Mouse (Mus musculus) midbrain, embryonic 14.5 days (tissue): ENCODE data around the gene Syn3. TPM values are rescaled to one million over a fixed set of nuclear protein-coding genes. Genes with fewer than 3 reads are reported as not detected.

Experiments used
- ATAC-seq: fragments of 200-750 bp; cut with Nextera tagmentation; 2 replicates; pipeline ENCODE4 v1.8.0; 2017; ENCODE audit warnings: moderate number of reproducible peaks, moderate library complexity; ENCODE audit not compliant: low FRiP score, low TSS enrichment
- DNase-seq: peaks from one replicate; pipeline ENCODE4 v3.0.0-alpha.2; 2015
- H3K27ac ChIP-seq: fragments of 300-500 bp; sonication (generic); replicated peaks from 2 replicates; pipeline ENCODE4 v1.5.1; 2014; ENCODE audit warnings: mild to moderate bottlenecking, low read depth, low read length, moderate library complexity
- H3K27me3 ChIP-seq: fragments of 300-500 bp; sonication (generic); 2 replicates; pipeline ENCODE4 v1.6.1; 2014; ENCODE audit warnings: low read length, control low read depth, mixed read lengths; ENCODE audit not compliant: control insufficient read depth, insufficient read depth
- H3K36me3 ChIP-seq: fragments of 300-500 bp; sonication (generic); 2 replicates; pipeline ENCODE4 v1.6.1; 2014; ENCODE audit warnings: low read length, control low read depth; ENCODE audit not compliant: control insufficient read depth, insufficient read depth
- H3K4me1 ChIP-seq: fragments of 300-500 bp; sonication (generic); 2 replicates; pipeline ENCODE4 v1.6.1; 2014; ENCODE audit warnings: mild to moderate bottlenecking, antibody characterized with exemption, low read length, control low read depth; ENCODE audit not compliant: control insufficient read depth, insufficient read depth
- H3K4me2 ChIP-seq: fragments of 300-500 bp; sonication (generic); 2 replicates; pipeline ENCODE4 v1.6.1; 2014; ENCODE audit warnings: mild to moderate bottlenecking, low read length, moderate library complexity
- H3K4me3 ChIP-seq: fragments of 300-500 bp; sonication (generic); replicated peaks from 2 replicates; pipeline ENCODE4 v1.5.1; 2014; ENCODE audit warnings: low read depth, low read length
- H3K9ac ChIP-seq: fragments of 300-500 bp; sonication (generic); replicated peaks from 2 replicates; pipeline ENCODE4 v1.6.1; 2014; ENCODE audit warnings: mild to moderate bottlenecking, low read length, moderate library complexity
- H3K9me3 ChIP-seq: fragments of 300-500 bp; sonication (generic); 2 replicates; pipeline ENCODE4 v1.6.1; 2016; ENCODE audit warnings: low read length, control low read depth, mixed read lengths; ENCODE audit not compliant: control insufficient read depth
- WGBS: fragments of 180-500 bp; shearing (Covaris S2); extraction: QIAGEN DNeasy Blood & Tissue Kit; methylation state at CpG from one replicate; pipeline ENCODE4 v1.1.7; 2014; 5-methylcytosine and 5-hydroxymethylcytosine counted together
- polyA plus RNA-seq: library from polyadenylated mRNA; unstranded; fragments of >200 nt; fragmentation: Nextera tagmentation; extraction: Ambion mirVana; gene quantifications from 2 replicates; pipeline ENCODE4 v1.2.1, GENCODE M21; 2014

Syn3 gene
- polyA plus RNA-seq, 1 experiment from 2014 or later: 25.6 TPM

GRCm38 (mm10) chr10:86155344-86155743, 343.4 kb downstream of the Syn3 start:
- DNase-seq (no peak), ATAC-seq (no peak)
- Histone ChIP-seq H3K9ac (no peak overlapping the region), H3K27me3 (no peaks in the 10 kb centered on the region), H3K27ac (no peak overlapping the region), H3K4me3 (no peak overlapping the region), H3K9me3 (no peaks in the 10 kb centered on the region), H3K36me3 (no peaks in the 10 kb centered on the region), H3K4me1 (no peaks in the 10 kb centered on the region), H3K4me2 (no peak overlapping the region)
- 65% methylated on average over 3 of the region's 3 CpGs for WGBS

DNA sequence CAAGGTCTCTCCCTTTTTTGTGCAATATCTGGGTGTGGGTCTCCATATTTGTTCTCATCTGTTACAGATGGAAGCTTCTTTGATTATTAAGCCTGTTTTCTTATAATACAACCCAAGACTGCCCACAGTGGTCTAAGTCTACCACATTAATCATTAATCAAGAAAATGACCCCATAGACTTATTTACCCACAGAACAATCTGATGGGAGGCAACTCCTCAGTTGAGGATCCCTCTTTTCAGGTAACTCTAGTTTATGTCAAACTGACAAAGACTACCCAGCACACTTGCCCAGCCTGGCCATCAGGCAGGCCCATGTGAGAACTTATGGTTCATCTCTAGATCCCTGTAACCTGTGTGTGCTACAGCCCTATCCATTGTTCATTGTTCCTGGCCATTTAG, 345.5 kb downstream of the Syn3 start:
- no peak for ATAC-seq
- Histone ChIP-seq H3K36me3 (no peaks in the 10 kb centered on the region), H3K4me3 (no peak overlapping the region), H3K4me1 (no peaks in the 10 kb centered on the region), H3K9me3 (no peaks in the 10 kb centered on the region), H3K27me3 (no peaks in the 10 kb centered on the region), H3K4me2 (no peak overlapping the region), H3K27ac (no peak overlapping the region), H3K9ac (no peak overlapping the region)
- no peak for DNase-seq

DNA sequence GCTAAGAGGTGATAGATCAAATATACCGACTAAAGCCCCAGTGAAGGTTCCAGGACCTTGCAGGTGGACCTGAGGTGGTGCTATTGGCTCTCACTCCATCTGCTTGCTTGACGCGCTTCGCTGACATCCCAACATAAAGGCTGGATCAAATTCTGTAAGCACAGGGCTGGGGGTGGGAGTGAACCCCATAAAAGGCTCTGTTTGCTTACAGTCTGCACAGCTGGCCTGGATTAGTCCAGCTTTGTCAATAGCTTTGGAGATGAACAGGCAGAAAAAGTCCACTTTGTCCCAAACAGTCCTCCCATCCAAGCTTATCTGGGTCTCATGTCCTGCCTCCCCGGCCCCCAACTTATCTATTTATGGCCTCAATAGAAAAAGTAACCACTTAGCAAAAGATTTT, 347.3 kb downstream of the Syn3 start:
- WGBS: 62% methylated on average over 5 of the region's 5 CpGs

GRCm38 (mm10) chr10:86150076-86150475, 348.6 kb downstream of the Syn3 start:
- no peaks in the 10 kb centered on the region for H3K4me1 ChIP-seq
- H3K27me3 ChIP-seq: no peaks in the 10 kb centered on the region
- no peak overlapping the region for H3K9ac ChIP-seq
- DNase-seq (no peak), ATAC-seq (no peak)
- no peak overlapping the region for H3K4me3 ChIP-seq
- no peak overlapping the region for H3K4me2 ChIP-seq
- H3K27ac ChIP-seq: no peak overlapping the region
- no peaks in the 10 kb centered on the region for H3K36me3 ChIP-seq
- WGBS: 59% methylated on average over 1 of the region's 1 CpGs
- no peaks in the 10 kb centered on the region for H3K9me3 ChIP-seq

More for the DNA sequence above, 347.3 kb downstream of the Syn3 start:
- H3K36me3 ChIP-seq: no peaks in the 10 kb centered on the region
- H3K9ac ChIP-seq: no peak overlapping the region
- H3K27ac ChIP-seq: no peak overlapping the region
- no peak overlapping the region for H3K4me3 ChIP-seq
- no peaks in the 10 kb centered on the region for H3K4me1 ChIP-seq
- ATAC-seq (no peak), DNase-seq (no peak)
- H3K9me3 ChIP-seq: no peaks in the 10 kb centered on the region
- no peaks in the 10 kb centered on the region for H3K27me3 ChIP-seq
- H3K4me2 ChIP-seq: no peak overlapping the region

- WGBS: 84% methylated on average over 3 of the region's 3 CpGs
- no peak for ATAC-seq
Measured at GRCm38 (mm10) chr10:86149029-86149818, 349.5 kb downstream of the Syn3 start.

GRCm38 (mm10) chr10:86139061-86139681, 359.5 kb downstream of the Syn3 start:
- ATAC-seq (no peak), DNase-seq (no peak)
- H3K27me3 ChIP-seq: no peaks in the 10 kb centered on the region
- no peak overlapping the region for H3K4me3 ChIP-seq
- WGBS: 90% methylated on average over 8 of the region's 8 CpGs
- no peak overlapping the region for H3K9ac ChIP-seq
- H3K36me3 ChIP-seq: no peaks in the 10 kb centered on the region
- no peak overlapping the region for H3K4me2 ChIP-seq
- H3K4me1 ChIP-seq: no peaks in the 10 kb centered on the region
- H3K9me3 ChIP-seq: no peaks in the 10 kb centered on the region
- no peak overlapping the region for H3K27ac ChIP-seq

More at GRCm38 (mm10) chr10:86149029-86149818, 349.5 kb downstream of the Syn3 start:
- Histone ChIP-seq H3K27me3 (no peaks in the 10 kb centered on the region), H3K4me3 (no peak overlapping the region), H3K4me1 (no peaks in the 10 kb centered on the region), H3K4me2 (no peak overlapping the region), H3K36me3 (no peaks in the 10 kb centered on the region), H3K9me3 (no peaks in the 10 kb centered on the region), H3K9ac (no peak overlapping the region), H3K27ac (no peak overlapping the region)
- no peak for DNase-seq

- WGBS: 70% methylated on average over 5 of the region's 5 CpGs
- Histone ChIP-seq H3K27ac (no peak overlapping the region), H3K9ac (no peak overlapping the region), H3K4me3 (no peak overlapping the region), H3K4me1 (no peaks in the 10 kb centered on the region), H3K9me3 (no peaks in the 10 kb centered on the region), H3K4me2 (no peak overlapping the region), H3K36me3 (no peaks in the 10 kb centered on the region), H3K27me3 (no peaks in the 10 kb centered on the region)
- DNase-seq (no peak), ATAC-seq (no peak)
Measured at GRCm38 (mm10) chr10:86137589-86138173, 361.0 kb downstream of the Syn3 start.

- Histone ChIP-seq H3K4me1 (no peaks in the 10 kb centered on the region), H3K9ac (no peak overlapping the region), H3K4me2 (no peak overlapping the region), H3K27me3 (no peaks in the 10 kb centered on the region), H3K36me3 (no peaks in the 10 kb centered on the region), H3K27ac (no peak overlapping the region), H3K9me3 (no peaks in the 10 kb centered on the region), H3K4me3 (no peak overlapping the region)
- DNase-seq (no peak), ATAC-seq (no peak)
- WGBS: 68% methylated on average over 3 of the region's 3 CpGs
Measured at GRCm38 (mm10) chr10:86137106-86137505, 361.6 kb downstream of the Syn3 start.

- Histone ChIP-seq H3K27ac (no peak overlapping the region), H3K36me3 (no peaks in the 10 kb centered on the region), H3K4me2 (no peak overlapping the region), H3K9ac (no peak overlapping the region), H3K4me3 (no peak overlapping the region), H3K9me3 (no peaks in the 10 kb centered on the region), H3K4me1 (no peaks in the 10 kb centered on the region), H3K27me3 (no peaks in the 10 kb centered on the region)
- 100% methylated on average over 1 of the region's 1 CpGs for WGBS
- no peak for DNase-seq
- no peak for ATAC-seq
Measured at GRCm38 (mm10) chr10:86136249-86136648, 362.4 kb downstream of the Syn3 start.
